ENCODE assay signal across 25 mouse cellular contexts in genomic region chr2:112254675-112255515, GRCm38 (mm10). TPM values are rescaled to one million over a fixed set of nuclear protein-coding genes. Genes with fewer than 3 reads are reported as not detected.
DNase-seq lines count a peak whose midpoint lies in the region; ATAC-seq lines count a peak whose summit lies in the region.
"Had no signal": no experiment of that assay in that cellular context is flagged by ENCODE, and none has a peak within 500 bp of the region (broad histone marks: within the 10 kb centered on the region; RNA-seq: fewer than 3 reads in every experiment).

No protein-coding gene starts in this region.

- no peaks in the 10 kb centered on the region for H3K4me1 ChIP-seq in stomach, embryonic 15.5 days
- no peaks in the 10 kb centered on the region for H3K4me1 ChIP-seq in hindbrain, embryonic 12.5 days
- H3K4me1 ChIP-seq in neural tube, embryonic 15.5 days: no peaks in the 10 kb centered on the region

- no peak overlapping the region for H3K9ac ChIP-seq in stomach, embryonic 15.5 days
- H3K9ac ChIP-seq in hindbrain, embryonic 12.5 days: no peak overlapping the region
- H3K9ac ChIP-seq in neural tube, embryonic 15.5 days (replicated peaks): no peak overlapping the region

- H3K36me3 ChIP-seq in stomach, embryonic 15.5 days: no peaks in the 10 kb centered on the region
- H3K36me3 ChIP-seq in hindbrain, embryonic 12.5 days: no peaks in the 10 kb centered on the region
- no peaks in the 10 kb centered on the region for H3K36me3 ChIP-seq in neural tube, embryonic 15.5 days
- H3K36me3 ChIP-seq: limb, embryonic 10.5 days had no signal

- no peaks in the 10 kb centered on the region for H3K9me3 ChIP-seq in stomach, embryonic 15.5 days
- H3K9me3 ChIP-seq in hindbrain, embryonic 12.5 days (replicated peaks): no peaks in the 10 kb centered on the region
- no peaks in the 10 kb centered on the region for H3K9me3 ChIP-seq in neural tube, embryonic 15.5 days (replicated peaks)
- H3K9me3 ChIP-seq: limb, embryonic 10.5 days had no signal

- no peak overlapping the region for H3K4me2 ChIP-seq in stomach, embryonic 15.5 days
- H3K4me2 ChIP-seq in hindbrain, embryonic 12.5 days (replicated peaks): no peak overlapping the region
- no peak overlapping the region for H3K4me2 ChIP-seq in neural tube, embryonic 15.5 days
- H3K4me2 ChIP-seq: liver, embryonic 11.5 days had no signal

- H3K4me3 ChIP-seq in stomach, embryonic 15.5 days (replicated peaks): no peak overlapping the region
- H3K4me3 ChIP-seq in hindbrain, embryonic 12.5 days: no peak overlapping the region
- no peak overlapping the region for H3K4me3 ChIP-seq in neural tube, embryonic 15.5 days (replicated peaks)
- H3K4me3 ChIP-seq: layer of hippocampus, adult 2 months; limb, embryonic 10.5 days had no signal

- peak; percentile 65 for ATAC-seq in megakaryocyte, adult 5-6 weeks (ENCODE audit: poor library complexity, severe bottlenecking)
- peak; percentile 32; the same call in 1 of the 2 replicates for ATAC-seq in stomach, embryonic 15.5 days (ENCODE audit: insufficient read depth, low FRiP score, low read depth)
- no peak for ATAC-seq in hindbrain, embryonic 12.5 days (ENCODE audit: low FRiP score)
- ATAC-seq in neural tube, embryonic 15.5 days (ENCODE audit: low FRiP score): no peak
- ATAC-seq: forebrain, embryonic 14.5 days; hindbrain, postnatal 0 days had no signal

- H3K27me3 ChIP-seq in stomach, embryonic 15.5 days (replicated peaks): no peaks in the 10 kb centered on the region; the same call in 1 of the 2 replicates
- no peaks in the 10 kb centered on the region for H3K27me3 ChIP-seq in hindbrain, embryonic 12.5 days
- no peaks in the 10 kb centered on the region for H3K27me3 ChIP-seq in neural tube, embryonic 15.5 days (replicated peaks)

- WGBS in stomach, embryonic 15.5 days: 52% methylated on average over 7 of the region's 7 CpGs
- WGBS in hindbrain, embryonic 12.5 days: 71% methylated on average over 7 of the region's 7 CpGs
- 73% methylated on average over 7 of the region's 7 CpGs for WGBS in neural tube, embryonic 15.5 days

- DNase-seq in adrenal gland, postnatal 10 days: peak; percentile 27
- DNase-seq in adrenal gland, postnatal 4 days (ENCODE audit: low spot score in 2 of 2): no peak
- DNase-seq in adrenal gland, postnatal 36 days: peak; percentile 28 to 60
- DNase-seq in c-Kit-positive CD71-positive TER-119-positive erythroid progenitor cells, embryonic 14.5 days (ENCODE audit: low spot score): no peak
- DNase-seq: B cell, adult 2 months; cerebellum, postnatal 14 days; heart, postnatal 4 days; lung, adult 2 months; lung, postnatal 4 days; midbrain, embryonic 14.5 days; thymus, adult 18-20 months had no signal

- H3K27ac ChIP-seq in stomach, embryonic 15.5 days: no peak overlapping the region
- no peak overlapping the region for H3K27ac ChIP-seq in hindbrain, embryonic 12.5 days
- no peak overlapping the region for H3K27ac ChIP-seq in neural tube, embryonic 15.5 days (replicated peaks)
- H3K27ac ChIP-seq: hindbrain, postnatal 0 days; kidney, postnatal 0 days; layer of hippocampus, adult 2 months; limb, embryonic 10.5 days had no signal

RNA-seq across cellular contexts. Expression of gene Nutm1, which starts 4.2 kb away (rescaled TPM):
- not detected for total RNA-seq in adrenal gland, postnatal 10 days (2021)
- total RNA-seq in adrenal gland, postnatal 4 days (2021): not detected
- not detected for total RNA-seq in adrenal gland, postnatal 36 days (2021)
- not detected in 2 replicates for total RNA-seq in megakaryocyte, adult 5-6 weeks (2015)
- not detected in 2 replicates for total RNA-seq in megakaryocyte, adult 5-6 weeks (2017)
- polyA plus RNA-seq in stomach, embryonic 15.5 days (2015; fragmentation: Nextera tagmentation; extraction: Ambion mirVana): 0.04 TPM in 1 of 2 replicates, not detected in the other
- polyA plus RNA-seq in hindbrain, embryonic 12.5 days (2016; fragmentation: Nextera tagmentation; extraction: Ambion mirVana): 0.05 and 0.09 TPM in 2 replicates
- polyA plus RNA-seq in neural tube, embryonic 15.5 days (2015; fragmentation: Nextera tagmentation; extraction: Ambion mirVana): not detected in 2 replicates
- total RNA-seq: heart, postnatal 4 days; layer of hippocampus, adult 2 months; left cerebral cortex, adult 18-20 months had no signal
- polyA plus RNA-seq: forebrain, embryonic 14.5 days; heart, embryonic 14.5 days; liver, embryonic 11.5 days; lung, adult 2 months; neural tube, embryonic 11.5 days had no signal

RNA-seq across cellular contexts. Expression of gene Nop10, which starts 6.8 kb away (rescaled TPM):
- 100 to 1,000 TPM; 121 to 126 TPM for total RNA-seq in adrenal gland, postnatal 10 days (2021)
- total RNA-seq in adrenal gland, postnatal 4 days (2021): 10 to 100 TPM; 89.3 to 93.9 TPM
- 100 to 1,000 TPM; 112 to 150 TPM for total RNA-seq in adrenal gland, postnatal 36 days (2021)
- total RNA-seq in megakaryocyte, adult 5-6 weeks (2015): 48.1 and 56.2 TPM in 2 replicates
- 72.9 and 74.8 TPM in 2 replicates for total RNA-seq in megakaryocyte, adult 5-6 weeks (2017)
- polyA plus RNA-seq in stomach, embryonic 15.5 days (2015; fragmentation: Nextera tagmentation; extraction: Ambion mirVana): 213 and 223 TPM in 2 replicates
- 118 and 127 TPM in 2 replicates for polyA plus RNA-seq in hindbrain, embryonic 12.5 days (2016; fragmentation: Nextera tagmentation; extraction: Ambion mirVana)
- 205 and 216 TPM in 2 replicates for polyA plus RNA-seq in neural tube, embryonic 15.5 days (2015; fragmentation: Nextera tagmentation; extraction: Ambion mirVana)

RNA-seq across cellular contexts. Expression of gene Slc12a6, which starts 10.7 kb away (rescaled TPM):
- 10 to 100 TPM; 33.1 to 43.7 TPM for total RNA-seq in adrenal gland, postnatal 10 days (2021)
- total RNA-seq in adrenal gland, postnatal 4 days (2021): 10 to 100 TPM; 52.8 to 54.2 TPM
- 10 to 100 TPM; 32.1 to 36.1 TPM for total RNA-seq in adrenal gland, postnatal 36 days (2021)
- total RNA-seq in megakaryocyte, adult 5-6 weeks (2015): 108 and 110 TPM in 2 replicates
- total RNA-seq in megakaryocyte, adult 5-6 weeks (2017): 111 and 132 TPM in 2 replicates
- 10.5 and 11.8 TPM in 2 replicates for polyA plus RNA-seq in stomach, embryonic 15.5 days (2015; fragmentation: Nextera tagmentation; extraction: Ambion mirVana)
- polyA plus RNA-seq in hindbrain, embryonic 12.5 days (2016; fragmentation: Nextera tagmentation; extraction: Ambion mirVana): 20.4 and 21.1 TPM in 2 replicates
- polyA plus RNA-seq in neural tube, embryonic 15.5 days (2015; fragmentation: Nextera tagmentation; extraction: Ambion mirVana): 15.1 and 15.2 TPM in 2 replicates

RNA-seq across cellular contexts. Expression of gene Gm21985, which starts 11.2 kb away (rescaled TPM):
- total RNA-seq in adrenal gland, postnatal 10 days (2021): under 1 TPM in 1 of 2 experiments, not detected in 1; 0.54 TPM
- total RNA-seq in adrenal gland, postnatal 4 days (2021): not detected
- under 1 TPM in 1 of 2 experiments, not detected in 1; 0.26 TPM for total RNA-seq in adrenal gland, postnatal 36 days (2021)
- not detected in 2 replicates for total RNA-seq in megakaryocyte, adult 5-6 weeks (2015)
- 0.24 and 0.95 TPM in 2 replicates for total RNA-seq in megakaryocyte, adult 5-6 weeks (2017)
- not detected in 2 replicates for polyA plus RNA-seq in stomach, embryonic 15.5 days (2015; fragmentation: Nextera tagmentation; extraction: Ambion mirVana)
- not detected in 2 replicates for polyA plus RNA-seq in hindbrain, embryonic 12.5 days (2016; fragmentation: Nextera tagmentation; extraction: Ambion mirVana)
- polyA plus RNA-seq in neural tube, embryonic 15.5 days (2015; fragmentation: Nextera tagmentation; extraction: Ambion mirVana): not detected in 2 replicates
- total RNA-seq: heart, postnatal 4 days; hindbrain, postnatal 0 days had no signal
- polyA plus RNA-seq: forebrain, embryonic 14.5 days; gonadal fat pad, adult 2 months; heart, embryonic 14.5 days; hindbrain, postnatal 0 days; kidney, postnatal 0 days; limb, embryonic 10.5 days; liver, embryonic 11.5 days; lung, adult 2 months; midbrain, embryonic 14.5 days; neural tube, embryonic 11.5 days had no signal

RNA-seq across cellular contexts. Expression of gene Lpcat4, which starts 15.6 kb away (rescaled TPM):
- total RNA-seq in adrenal gland, postnatal 10 days (2021): 1 to 10 TPM; 8.4 to 9.5 TPM
- 10 to 100 TPM in 1 of 2 experiments, 1 to 10 TPM in 1; 8.2 to 12.5 TPM for total RNA-seq in adrenal gland, postnatal 4 days (2021)
- 1 to 10 TPM; 2.8 to 5.9 TPM for total RNA-seq in adrenal gland, postnatal 36 days (2021)
- total RNA-seq in megakaryocyte, adult 5-6 weeks (2015): 27.0 and 44.0 TPM in 2 replicates
- total RNA-seq in megakaryocyte, adult 5-6 weeks (2017): 11.8 and 18.9 TPM in 2 replicates
- 27.0 and 28.0 TPM in 2 replicates for polyA plus RNA-seq in stomach, embryonic 15.5 days (2015; fragmentation: Nextera tagmentation; extraction: Ambion mirVana)
- polyA plus RNA-seq in hindbrain, embryonic 12.5 days (2016; fragmentation: Nextera tagmentation; extraction: Ambion mirVana): 12.1 and 15.5 TPM in 2 replicates
- polyA plus RNA-seq in neural tube, embryonic 15.5 days (2015; fragmentation: Nextera tagmentation; extraction: Ambion mirVana): 26.7 and 27.8 TPM in 2 replicates

Comparison
In these comparisons a context has a peak if more than half of its experiments do, and no peak if none do; other contexts are left out.
1. DNase-seq: peak in adrenal gland, postnatal 10 days (single experiment) and adrenal gland, postnatal 36 days (2 of 2); none in adrenal gland, postnatal 4 days (0 of 2) and c-Kit-positive CD71-positive TER-119-positive erythroid progenitor cells, embryonic 14.5 days (single experiment).
2. ATAC-seq: peak in megakaryocyte, adult 5-6 weeks (single experiment) and stomach, embryonic 15.5 days (single experiment); none in hindbrain, embryonic 12.5 days (single experiment) and neural tube, embryonic 15.5 days (single experiment).